Mouse (Mus musculus): ENCODE data around the gene Gm9821.

DNA sequence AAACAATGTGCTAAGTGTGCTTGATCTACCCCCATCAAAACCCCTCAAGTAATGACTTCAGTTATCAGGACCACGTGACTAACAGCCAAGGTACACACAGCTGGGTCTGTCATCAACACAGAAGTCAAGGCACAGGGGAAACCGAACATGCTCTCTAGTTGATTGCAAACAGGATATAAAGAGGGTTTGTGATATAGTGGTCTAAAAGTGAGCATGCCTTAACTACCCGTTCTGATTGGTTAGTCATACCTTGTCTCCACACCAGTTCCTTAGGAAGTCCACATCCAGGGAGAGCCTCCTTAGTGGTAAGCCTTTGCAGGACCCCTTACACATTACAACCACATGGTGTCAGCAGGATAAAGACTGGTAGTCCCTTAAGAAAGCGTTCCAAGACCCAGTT, 25.4 kb upstream of the Gm9821 start:
- no peak for TF ChIP-seq POLR2A (IDR thresholded peaks at IDR 0.05; ENCODE audit: low read depth, low read length)
- TF ChIP-seq CTCF (IDR thresholded peaks at IDR 0.05; ENCODE audit: extremely low read depth, insufficient read length, insufficient replicate concordance, low read depth, low read length) = no peak
